Mouse (Mus musculus) right cerebral cortex, postnatal 25 days (tissue): ENCODE measurements around the gene Bpgm.

ENCODE experiments used
- DNase-seq: peaks from one replicate; pipeline ENCODE4 v3.0.0; 2022

Bpgm gene

DNA sequence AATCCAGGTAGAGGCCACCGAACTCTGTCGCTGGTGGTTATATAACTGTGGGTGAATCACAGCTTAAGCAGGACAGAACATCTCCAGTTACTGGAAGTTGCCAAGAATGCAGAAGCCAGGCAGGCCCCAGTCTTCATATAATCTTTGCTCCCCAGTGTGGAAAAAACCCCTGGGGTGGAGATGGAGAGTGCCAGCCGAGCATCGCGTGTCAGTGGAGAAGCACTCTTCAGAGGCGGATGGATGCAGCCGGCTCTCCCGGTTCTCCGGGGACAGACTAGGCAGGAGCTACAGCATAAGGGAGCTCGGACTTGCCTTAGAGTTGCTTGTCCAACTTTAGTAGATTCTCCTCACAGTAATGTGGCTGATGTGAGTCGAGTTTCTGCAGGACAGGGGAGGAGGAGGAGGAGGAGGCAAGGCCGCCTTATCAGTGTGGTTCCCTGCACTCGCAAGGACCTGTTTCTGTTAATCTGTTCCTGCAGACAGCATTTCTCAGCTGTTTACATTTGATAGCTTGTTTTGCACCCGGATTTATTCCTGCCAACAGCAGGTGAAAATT, 10.1 kb downstream of the Bpgm start:
- DNase-seq = no peak

DNA sequence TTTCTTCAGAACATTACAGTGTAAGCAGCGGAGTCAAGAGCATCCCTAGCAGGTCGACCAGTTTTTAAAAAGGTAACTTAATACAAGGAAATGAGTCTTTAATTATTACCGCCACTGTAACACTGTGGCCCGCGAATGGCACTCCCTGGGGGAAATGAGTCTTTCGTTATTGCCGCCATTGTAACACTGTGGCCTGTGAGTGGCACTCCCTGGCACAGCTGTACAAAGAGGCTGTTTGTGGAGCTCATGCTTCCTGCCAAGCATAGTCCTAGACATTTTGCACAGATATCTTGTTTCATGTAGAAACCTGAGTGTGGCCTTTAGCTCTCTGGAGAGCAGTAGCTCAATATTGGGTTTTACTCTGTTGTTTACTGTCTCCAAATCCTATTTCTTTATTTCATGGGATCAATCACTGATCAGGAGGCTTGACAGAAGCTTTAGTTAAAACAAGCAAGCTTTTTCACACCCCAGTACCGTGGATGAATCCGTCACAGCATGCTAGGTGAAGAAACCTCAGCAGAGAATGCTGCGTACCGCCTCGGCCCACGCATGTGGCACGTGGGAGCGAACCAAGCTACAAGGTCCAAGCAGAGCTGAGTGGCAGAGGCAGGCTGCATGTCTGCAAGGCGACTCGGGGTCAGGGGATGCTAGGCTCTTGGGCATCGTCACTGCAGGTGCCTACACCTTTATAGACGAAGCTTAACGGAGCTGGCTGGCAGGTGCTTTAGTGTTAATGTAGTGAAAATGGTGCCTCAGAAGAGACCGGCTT, 17.5 kb downstream of the Bpgm start:
- DNase-seq = no peak

- no peak for DNase-seq
Measured at GRCm38 (mm10) chr6:34495140-34495551, 19.1 kb downstream of the Bpgm start.

DNA sequence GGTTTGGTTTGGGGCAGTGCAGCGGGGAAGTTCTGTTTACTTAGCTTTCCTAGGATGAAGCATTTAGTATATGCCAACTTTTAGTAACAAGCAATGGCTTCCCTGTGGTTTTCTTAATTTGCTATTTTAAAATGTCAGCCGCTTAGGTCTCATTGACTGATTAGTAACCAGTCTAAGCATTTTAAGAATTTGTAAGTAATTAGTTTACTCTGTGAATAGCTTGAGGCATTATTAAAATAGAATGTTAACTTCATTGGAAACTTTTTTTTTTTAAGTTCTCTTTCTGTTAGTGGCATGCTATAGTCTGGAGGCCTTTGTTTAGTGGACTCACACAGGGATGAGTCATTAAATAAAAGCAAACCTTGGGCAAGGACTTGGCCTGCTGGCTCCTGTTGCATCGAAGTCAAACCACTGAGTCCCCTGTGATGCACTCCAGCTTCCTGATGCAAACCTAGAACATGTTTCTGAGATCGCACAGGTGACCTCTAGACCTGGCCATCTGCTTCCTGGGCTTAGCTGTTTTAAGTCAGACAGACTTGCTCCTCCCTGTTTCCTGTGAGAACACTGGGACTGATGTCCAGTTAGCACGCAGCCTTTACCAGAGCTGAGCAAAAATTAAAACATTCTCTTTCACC, 22.1 kb downstream of the Bpgm start:
- no peak for DNase-seq

DNA sequence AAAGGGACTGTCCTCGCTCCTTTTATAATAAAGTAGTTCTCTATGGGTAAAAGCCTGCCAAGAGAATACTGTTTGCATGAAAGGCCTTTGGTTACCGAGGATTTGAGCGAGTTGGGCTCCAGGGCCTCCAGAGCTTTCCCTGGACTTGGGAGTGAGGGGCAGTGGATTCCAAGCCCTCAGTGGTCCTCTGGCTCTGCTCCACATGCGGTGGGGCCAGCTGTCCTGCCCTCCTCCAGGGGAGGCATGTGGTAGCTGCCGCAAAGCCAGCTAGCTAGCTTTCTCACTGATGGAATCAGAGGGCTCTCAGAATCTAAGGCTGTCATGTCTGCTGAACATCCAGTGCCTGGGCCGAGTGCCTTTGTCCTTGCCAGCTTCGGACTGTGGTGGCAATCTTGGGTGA, 26.3 kb downstream of the Bpgm start:
- DNase-seq = no peak

DNA sequence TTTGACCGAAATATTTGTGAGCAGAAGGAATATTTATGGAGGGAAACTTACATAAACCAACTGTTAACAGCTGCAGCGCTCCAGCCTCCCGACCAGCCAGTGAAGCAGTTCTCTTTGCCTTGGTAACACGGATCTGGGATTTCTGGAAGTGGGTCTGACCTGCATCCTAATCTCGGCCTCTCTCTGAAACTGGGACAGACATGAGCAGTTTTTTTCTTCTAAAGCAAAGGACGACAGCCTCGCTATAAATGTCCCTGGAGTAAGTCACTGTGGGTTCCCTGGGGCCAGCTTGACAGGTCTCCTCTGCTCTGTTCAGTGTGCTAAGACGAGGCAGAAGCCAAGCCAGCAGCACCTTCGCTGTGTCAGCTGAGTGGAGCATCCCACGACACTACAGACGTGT, 29.9 kb downstream of the Bpgm start:
- DNase-seq = no peak

DNA sequence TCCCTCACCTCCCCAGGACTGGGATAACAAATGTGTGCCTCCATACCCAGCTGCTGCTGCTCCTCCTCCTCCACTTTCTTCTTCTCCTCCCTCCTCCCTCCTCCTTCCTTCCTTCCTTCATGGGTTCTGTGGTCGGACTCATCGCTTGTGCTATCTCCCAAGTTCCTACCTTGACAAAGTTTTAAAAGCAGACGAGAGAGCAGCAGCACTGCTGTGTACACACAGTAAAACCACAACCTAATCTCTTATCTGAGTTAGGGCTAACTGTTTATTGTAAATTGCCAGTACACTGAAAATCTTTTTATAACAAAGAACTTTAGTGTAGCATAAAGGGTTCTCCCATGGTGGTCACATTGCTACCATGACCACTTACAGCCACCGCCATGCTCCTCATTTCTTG, 31.6 kb downstream of the Bpgm start:
- DNase-seq = no peak

DNA sequence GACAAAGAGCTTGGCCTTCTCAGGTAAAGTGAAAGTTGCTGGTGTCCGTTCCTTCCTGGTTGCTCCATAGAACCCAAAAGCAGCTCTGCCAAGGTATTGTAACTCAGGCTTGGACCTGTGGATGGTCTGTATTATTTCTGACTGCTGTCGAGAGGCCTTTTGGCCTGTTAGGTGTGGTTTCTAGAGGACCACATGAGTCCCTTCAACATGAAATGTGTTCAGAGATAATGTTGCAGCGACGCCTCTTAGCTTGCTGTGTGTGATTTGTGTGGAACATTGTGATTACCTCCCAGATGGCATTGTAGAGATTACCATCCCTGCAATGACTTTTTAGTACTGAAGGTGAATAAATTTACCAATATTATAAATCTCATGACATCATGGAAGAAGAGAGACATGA, 32.0 kb downstream of the Bpgm start:
- DNase-seq = no peak

DNA sequence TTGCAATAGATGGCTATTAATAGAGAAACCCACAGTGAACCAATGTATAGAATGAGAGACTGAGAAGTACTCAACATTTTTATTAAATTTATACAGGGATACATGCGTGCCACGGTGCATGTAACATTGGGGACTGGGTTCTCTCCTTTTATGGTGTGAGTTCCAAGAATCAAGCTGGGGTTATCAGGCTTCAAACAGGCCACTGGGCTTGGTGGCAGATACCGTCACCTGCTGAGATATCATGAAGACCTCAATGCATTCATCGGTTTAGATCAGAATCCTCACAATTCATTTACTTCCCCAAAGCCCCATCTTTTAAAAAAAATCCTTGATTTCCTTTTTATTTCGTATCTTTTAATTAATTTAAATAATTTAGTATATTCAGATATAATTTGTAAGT, 34.3 kb downstream of the Bpgm start:
- no peak for DNase-seq

- DNase-seq = no peak
Measured at GRCm38 (mm10) chr6:34511410-34511809, 35.4 kb downstream of the Bpgm start.

DNA sequence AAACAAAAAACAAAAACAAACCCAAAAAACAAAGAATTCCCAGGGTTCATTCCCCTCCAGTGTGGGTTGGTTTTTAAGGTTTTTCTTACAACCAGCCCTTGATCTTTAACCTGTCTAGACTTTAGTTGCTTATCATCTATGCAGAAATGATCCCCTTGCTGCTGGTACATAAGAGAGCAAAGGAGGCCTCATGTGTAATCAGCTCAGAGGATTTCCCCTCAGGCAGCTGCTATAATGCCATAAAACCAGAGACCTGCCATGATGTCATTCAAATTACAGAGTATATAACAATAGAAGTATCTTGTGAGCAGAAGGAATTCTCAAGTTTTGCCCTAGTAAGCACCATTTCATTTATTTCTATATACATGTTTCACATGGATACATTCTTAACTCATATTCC, 36.7 kb downstream of the Bpgm start:
- no peak for DNase-seq

- no peak for DNase-seq
Measured at GRCm38 (mm10) chr6:34514655-34515054, 38.6 kb downstream of the Bpgm start.

DNA sequence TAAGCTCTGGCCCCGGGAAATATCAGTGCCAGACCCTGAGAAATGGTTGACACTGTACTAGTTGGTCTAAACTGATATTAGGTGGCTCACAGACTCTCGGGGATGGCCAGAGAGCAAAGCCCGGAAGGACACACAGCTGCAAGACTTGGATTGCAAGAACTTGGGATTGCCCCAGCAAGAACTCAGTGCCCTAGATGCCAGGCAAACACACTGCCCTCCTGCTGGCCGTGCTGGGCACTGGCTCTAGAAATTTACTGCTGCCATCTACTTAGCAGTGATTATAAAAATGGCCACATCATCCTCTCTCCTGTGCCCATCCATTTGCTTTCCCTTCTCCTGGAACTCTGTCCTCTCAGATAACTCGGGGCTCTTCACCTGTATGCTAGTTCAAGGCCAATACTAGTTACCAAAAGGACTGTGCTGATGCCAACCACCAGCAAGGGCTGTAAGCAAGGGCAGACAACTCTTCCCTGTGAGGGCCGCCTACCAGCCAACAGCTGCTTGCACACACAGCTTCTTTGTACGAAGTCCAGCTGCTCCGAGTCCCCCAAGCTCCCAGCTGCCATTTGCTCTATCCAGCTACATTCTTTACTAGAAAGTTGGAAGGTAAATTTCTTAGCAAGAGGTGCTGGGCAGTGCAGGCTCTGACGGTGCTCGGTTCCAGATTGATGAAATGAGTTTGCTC, 39.2 kb downstream of the Bpgm start:
- DNase-seq = no peak

- DNase-seq = no peak
Measured at GRCm38 (mm10) chr6:34515783-34516099, 39.7 kb downstream of the Bpgm start.

- no peak for DNase-seq
Measured at GRCm38 (mm10) chr6:34517750-34518149, 41.7 kb downstream of the Bpgm start.

DNA sequence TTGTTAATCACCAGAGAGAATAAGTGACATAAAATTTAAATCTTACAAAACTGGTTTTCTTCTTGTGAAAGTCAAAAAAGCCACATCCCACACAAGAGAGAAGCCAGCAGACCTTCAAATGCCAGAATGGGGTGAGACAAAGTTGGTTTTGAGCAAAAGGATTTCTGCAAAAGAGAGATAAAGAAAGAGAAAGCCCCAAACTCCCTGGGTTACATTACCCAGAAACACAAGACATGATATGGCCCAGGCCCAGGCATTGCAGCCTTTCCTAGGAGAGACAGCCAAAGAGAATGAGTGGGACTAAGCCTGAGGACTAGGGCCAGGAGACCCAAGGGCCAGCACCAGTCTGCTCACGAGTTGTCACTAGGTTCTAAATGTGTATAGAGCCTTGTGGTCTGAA, 43.1 kb downstream of the Bpgm start:
- no peak for DNase-seq

GRCm38 (mm10) chr6:34520491-34520890, 44.5 kb downstream of the Bpgm start:
- no peak for DNase-seq

DNA sequence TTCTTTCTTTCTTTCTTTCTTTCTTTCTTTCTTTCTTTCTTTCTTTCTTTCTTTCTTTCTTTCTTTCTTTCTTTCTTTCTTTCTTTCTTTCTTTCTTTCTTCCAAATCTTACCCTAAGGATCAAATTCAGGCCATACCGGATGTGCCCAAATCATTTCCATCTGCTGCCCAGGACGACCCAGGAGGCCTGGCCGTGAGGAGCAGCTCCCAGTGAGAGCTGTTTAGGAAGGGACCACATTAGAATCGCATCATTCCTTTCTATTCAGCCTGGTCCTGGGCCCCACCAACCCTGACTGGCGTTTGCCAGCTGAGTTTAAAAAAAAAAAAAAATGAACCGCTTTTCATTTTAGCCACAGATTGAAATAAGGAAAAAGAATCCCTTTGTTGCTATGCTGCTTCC, 44.9 kb downstream of the Bpgm start:
- DNase-seq = no peak

DNA sequence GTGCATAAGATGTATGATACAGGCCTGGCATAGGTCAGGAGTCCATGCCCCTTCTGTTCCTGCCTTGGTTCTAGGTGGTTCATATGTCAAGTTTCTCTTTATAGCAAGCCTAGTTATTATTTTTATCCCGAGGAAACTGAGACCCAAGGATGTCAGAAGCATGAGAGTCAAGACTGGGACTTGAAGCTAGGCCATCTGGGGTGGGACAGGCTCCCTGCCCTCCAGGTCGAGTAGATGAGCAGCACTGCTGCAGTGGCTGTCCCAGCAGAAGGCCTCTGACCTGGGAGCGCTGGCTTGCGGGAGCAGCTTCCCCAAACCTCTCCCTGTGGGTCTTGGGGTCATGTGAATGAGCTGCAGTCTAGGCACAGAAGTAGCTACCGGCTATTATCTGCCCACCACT, 47.5 kb downstream of the Bpgm start:
- no peak for DNase-seq

DNA sequence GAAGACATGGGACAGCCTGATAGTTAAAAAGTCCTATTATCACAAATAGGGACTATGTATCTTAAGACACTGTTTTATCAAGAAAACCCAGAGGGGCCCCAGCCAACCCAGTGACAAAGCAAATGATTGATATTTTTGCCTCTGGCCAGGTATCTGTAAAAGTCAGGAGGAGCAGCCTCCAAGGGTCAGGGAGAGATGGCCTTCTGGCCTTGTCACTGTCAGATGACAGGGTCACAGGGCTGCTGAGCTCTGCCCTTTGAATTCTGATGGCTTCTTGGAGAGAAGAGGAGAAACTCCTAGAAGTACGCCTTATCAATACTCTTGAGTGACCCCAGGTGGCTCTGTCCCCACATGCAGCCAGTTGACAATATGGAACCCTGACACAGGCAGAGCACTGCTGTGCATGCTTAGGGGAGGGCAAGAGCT, 49.5 kb downstream of the Bpgm start:
- DNase-seq = no peak

DNA sequence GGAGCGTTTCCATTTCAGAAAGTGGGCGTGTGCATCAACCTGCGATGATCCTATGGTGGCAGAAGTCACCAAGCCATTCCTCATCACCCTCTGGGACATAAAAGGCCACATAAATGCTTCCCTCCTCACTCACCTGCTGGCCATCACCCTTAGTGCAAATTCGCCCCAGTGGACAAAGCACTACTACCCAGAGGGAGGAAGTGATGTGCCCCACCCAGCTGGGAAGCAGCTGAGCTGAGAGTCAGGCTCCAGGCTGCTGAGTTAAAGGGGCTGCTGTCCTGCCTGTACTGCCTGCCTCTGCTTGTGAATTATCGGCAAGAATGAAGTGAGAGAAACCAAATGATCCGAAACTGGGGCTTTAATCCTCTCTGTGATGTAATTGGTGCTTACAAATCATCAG, 49.9 kb downstream of the Bpgm start:
- no peak for DNase-seq

GRCm38 (mm10) chr6:34526389-34526788, 50.4 kb downstream of the Bpgm start:
- DNase-seq = no peak

GRCm38 (mm10) chr6:34528131-34528530, 52.1 kb downstream of the Bpgm start:
- no peak for DNase-seq

DNA sequence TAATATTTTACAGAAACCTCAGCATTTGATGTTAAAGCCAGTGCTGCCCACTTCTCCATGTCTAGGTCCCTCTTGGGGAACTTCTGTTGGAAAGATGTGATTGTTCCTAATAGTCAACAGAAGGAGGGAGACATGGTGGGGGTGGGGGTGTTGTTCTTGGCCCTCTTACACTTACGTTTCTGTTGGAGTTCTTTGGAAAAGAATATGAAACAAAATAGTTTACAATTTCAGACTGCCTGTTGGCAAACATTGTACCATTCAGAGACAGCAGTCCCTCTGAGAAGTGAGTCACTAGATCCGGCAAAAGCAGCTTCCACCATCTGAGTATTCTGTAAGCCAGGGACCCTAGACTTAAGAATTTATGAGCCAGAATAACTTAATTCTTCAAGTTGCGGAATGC, 54.0 kb downstream of the Bpgm start:
- no peak for DNase-seq
